Mouse (Mus musculus) adrenal gland, adult 18-20 months (tissue): ENCODE measurements at regions not wholly inside any gene's neighbourhood (a gene's known extent, or its start where the extent isn't known, plus 50 kb on each side); places are given as distances from the start of the nearest gene placed in this dataset.

Experiments
- DNase-seq, 2 experiments: peaks; one replicate each; pipeline ENCODE4 v3.0.0; 2021 to 2022; ENCODE audit warnings: low spot score in 2 of 2

GRCm38 (mm10) chr1:98268853-98269252 is 152.1 kb upstream of the Slco6d1 start:
- DNase-seq, result no peak

- DNase-seq, result no peak
Observed at GRCm38 (mm10) chr1:98270212-98270611, 150.7 kb upstream of the Slco6d1 start.

GRCm38 (mm10) chr1:98273966-98274616 is 146.8 kb upstream of the Slco6d1 start:
- DNase-seq, result no peak

- DNase-seq, result no peak
Observed at GRCm38 (mm10) chr1:98275524-98275923, 145.4 kb upstream of the Slco6d1 start.

- no peak for DNase-seq
Observed at GRCm38 (mm10) chr1:98279446-98280048, 141.4 kb upstream of the Slco6d1 start.

GRCm38 (mm10) chr1:98280263-98281052 is 140.5 kb upstream of the Slco6d1 start:
- no peak for DNase-seq

- no peak for DNase-seq
Observed at GRCm38 (mm10) chr1:98281053-98281770, 139.7 kb upstream of the Slco6d1 start.

- DNase-seq, result no peak
Observed at GRCm38 (mm10) chr1:98281771-98282149, 139.2 kb upstream of the Slco6d1 start.

- DNase-seq, result no peak
Observed at GRCm38 (mm10) chr1:98303166-98303565, 117.8 kb upstream of the Slco6d1 start.

GRCm38 (mm10) chr1:98306363-98306762 is 114.6 kb upstream of the Slco6d1 start:
- no peak for DNase-seq

GRCm38 (mm10) chr1:98307519-98307918 is 113.4 kb upstream of the Slco6d1 start:
- DNase-seq, result no peak

- no peak for DNase-seq
Observed at GRCm38 (mm10) chr1:98309894-98310293, 111.0 kb upstream of the Slco6d1 start.

- peak in 1 of 2 experiments; percentile 2 for DNase-seq
Observed at GRCm38 (mm10) chr1:98350095-98350549, 70.8 kb upstream of the Slco6d1 start.

GRCm38 (mm10) chr1:98350725-98351124 is 70.2 kb upstream of the Slco6d1 start:
- DNase-seq, result no peak

- DNase-seq, result no peak
Observed at GRCm38 (mm10) chr1:98351530-98351929, 69.4 kb upstream of the Slco6d1 start.
